Mouse (Mus musculus) CH12.LX (cell line): ENCODE results near the gene Naa40.

Source experiments
- CTCF ChIP-seq, 2 experiments: IDR thresholded peaks in 1 of 2; conservative IDR thresholded peaks in 1 of 2; 2 replicates each; pipeline ENCODE4 v1.5.1; 2011 to 2012; ENCODE audit warnings: low read depth in 2 of 2, low read length in 2 of 2, improper control_type of control experiment in 1 of 2, inconsistent platforms in 1 of 2, mild to moderate bottlenecking in 1 of 2, moderate library complexity in 1 of 2
- GABPA ChIP-seq: IDR thresholded peaks from 2 replicates; pipeline ENCODE4 v1.6.1; 2012; ENCODE audit warnings: low read depth, low read length, improper control_type of control experiment, inconsistent platforms; ENCODE audit not compliant: insufficient replicate concordance
- MAFK ChIP-seq: IDR thresholded peaks from 2 replicates; pipeline ENCODE4 v1.6.1; 2011; ENCODE audit warnings: low read length, improper control_type of control experiment; ENCODE audit not compliant: insufficient replicate concordance
- POLR2A ChIP-seq: IDR thresholded peaks from 2 replicates; pipeline ENCODE4 v1.6.1; 2011; ENCODE audit warnings: low read depth, mild to moderate bottlenecking, improper control_type of control experiment, low read length
- POLR2AphosphoS2 ChIP-seq: IDR thresholded peaks from 2 replicates; pipeline ENCODE4 v1.6.1; 2011; ENCODE audit warnings: low read depth, low read length, improper control_type of control experiment

GRCm38 (mm10) chr19:7240291-7240690, 692 bp downstream of the Naa40 start:
- TF ChIP-seq GABPA (no peak), POLR2A (no peak), CTCF (conservative IDR thresholded peaks at IDR 0.05 in 1 of 2, IDR thresholded peaks at IDR 0.05 in 1 of 2; ENCODE audit: low read depth in 2 of 2, low read length in 2 of 2) (no peak), MAFK (no peak), POLR2AphosphoS2 (no peak)
